Mouse (Mus musculus) left cerebral cortex, adult 8-10 months (tissue): ENCODE data around the gene Ttll1. TPM values are rescaled to one million over a fixed set of nuclear protein-coding genes. Genes with fewer than 3 reads are reported as not detected.
"Not testable (repeated sequence)": the region's sequence is repeated elsewhere in the genome, so short reads cannot be mapped to it uniquely, and the experiment has no call there.

Experiments
- DNase-seq, 2 experiments: peaks; one replicate each; pipeline ENCODE4 v3.0.0; 2022; ENCODE audit warnings: low spot score in 2 of 2
- total RNA-seq, 4 experiments: library from RNA; stranded (reverse); gene quantifications; 2 replicates each; pipeline ENCODE4 v1.2.4; 2022

The Ttll1 gene
- total RNA-seq, 4 experiments from 2014 or later, result 48.1 to 53.0 (median 49.1) TPM

GRCm38 (mm10) chr15:83483482-83483881 lies 27.2 kb downstream of the Ttll1 start:
- no peak for DNase-seq

DNA sequence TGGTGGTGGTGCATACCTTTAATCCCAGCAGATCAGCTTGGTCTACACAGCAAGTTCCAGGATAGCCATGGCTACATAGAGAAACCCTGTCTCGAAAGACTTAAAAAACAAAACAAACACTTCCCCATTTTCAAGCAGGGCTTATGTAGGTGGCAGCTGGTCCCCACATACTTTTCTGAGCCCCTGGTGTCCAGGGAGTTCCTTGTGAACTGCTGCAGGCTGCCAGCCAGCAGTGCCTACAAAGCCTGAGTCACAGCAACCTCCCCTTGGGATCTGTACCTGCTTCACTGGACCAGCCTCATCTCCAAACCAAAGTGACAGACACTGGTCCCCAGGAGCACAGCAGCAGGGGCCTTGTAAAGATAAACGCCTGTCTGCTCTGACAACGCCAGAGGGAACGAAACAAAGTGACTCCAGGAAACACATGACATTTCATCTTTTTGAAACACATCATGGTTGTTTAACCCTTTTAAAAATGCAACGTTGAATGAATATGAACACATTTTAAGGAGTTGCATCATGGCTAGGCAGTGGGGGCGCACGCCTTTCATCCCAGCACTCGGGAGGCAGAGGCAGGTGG lies 28.0 kb downstream of the Ttll1 start:
- DNase-seq, result no peak

GRCm38 (mm10) chr15:83481236-83481780 lies 29.4 kb downstream of the Ttll1 start:
- DNase-seq, result no peak

- no peak for DNase-seq
Measured at GRCm38 (mm10) chr15:83479818-83480217, 30.9 kb downstream of the Ttll1 start.

DNA sequence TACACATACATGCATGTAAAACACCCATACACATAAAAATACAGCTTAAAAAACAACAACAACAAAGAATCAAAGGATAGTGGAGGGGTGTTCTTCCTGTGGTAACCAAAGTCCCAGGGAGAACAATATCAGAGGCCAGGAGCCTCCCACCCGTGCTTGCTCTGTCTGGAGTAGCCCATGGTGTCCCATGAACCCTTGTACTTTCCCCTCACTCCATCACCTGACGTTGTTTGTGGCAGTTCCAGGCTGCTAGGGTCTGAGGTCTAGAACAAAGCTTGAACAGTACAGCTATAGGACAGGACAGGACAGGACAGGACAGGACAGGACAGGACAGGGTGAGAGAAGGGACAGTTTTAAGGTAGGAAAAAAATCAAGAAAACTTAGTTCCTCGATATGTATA lies 32.6 kb downstream of the Ttll1 start:
- DNase-seq, result no peak

DNA sequence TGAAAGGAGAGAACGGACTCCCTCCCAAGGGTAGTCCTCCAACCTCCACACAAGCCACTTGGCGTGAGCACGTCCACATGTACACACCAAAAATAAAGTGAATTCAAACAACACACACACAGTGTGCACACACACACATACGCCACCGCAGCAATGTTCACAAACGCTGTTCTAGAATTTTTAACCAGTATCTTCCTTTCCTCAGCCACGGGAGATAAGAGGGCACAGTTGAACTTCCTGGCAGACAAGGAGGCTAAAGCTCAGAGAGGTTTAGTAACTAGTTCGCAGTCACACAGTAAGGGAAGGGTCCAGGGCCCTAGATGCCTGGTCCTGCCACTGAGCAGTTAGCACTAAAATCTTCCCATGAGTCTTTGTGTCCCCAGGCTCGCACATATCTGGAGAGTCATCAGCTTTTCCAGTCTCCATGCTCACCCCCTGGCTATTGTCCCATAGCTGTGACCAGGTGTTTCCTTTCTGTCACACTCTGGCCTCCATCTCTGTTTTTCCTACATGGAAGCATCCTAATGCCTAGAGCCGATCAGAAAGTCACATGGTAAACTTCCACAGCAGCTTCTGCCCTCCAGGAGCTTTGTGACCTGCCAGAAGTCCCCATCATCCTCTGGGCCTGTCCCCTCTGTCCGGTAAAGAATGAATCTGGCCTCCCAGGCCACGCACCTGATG lies 34.0 kb downstream of the Ttll1 start:
- no peak for DNase-seq

DNA sequence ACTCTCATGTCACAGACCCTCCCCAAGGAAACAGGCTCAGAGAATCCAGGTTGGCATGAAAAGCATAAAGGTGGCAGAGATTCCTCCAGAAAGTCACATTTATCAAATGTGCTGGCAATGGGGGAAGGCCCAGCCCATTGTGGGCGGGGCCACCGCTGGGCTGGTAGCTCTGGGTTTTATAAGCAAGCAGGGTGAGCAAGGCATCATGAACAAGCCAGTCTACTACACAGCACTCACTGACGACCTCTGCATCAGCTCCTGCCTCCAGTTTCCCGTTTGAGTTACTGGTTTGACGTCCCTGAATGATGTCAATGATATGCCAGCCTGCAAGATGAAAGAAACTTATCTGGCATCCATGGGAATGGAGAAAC lies 36.2 kb downstream of the Ttll1 start:
- DNase-seq, result no peak

GRCm38 (mm10) chr15:83473832-83474465 lies 36.7 kb downstream of the Ttll1 start:
- DNase-seq, result no peak

- DNase-seq, result no peak
Measured at GRCm38 (mm10) chr15:83473251-83473650, 37.4 kb downstream of the Ttll1 start.

DNA sequence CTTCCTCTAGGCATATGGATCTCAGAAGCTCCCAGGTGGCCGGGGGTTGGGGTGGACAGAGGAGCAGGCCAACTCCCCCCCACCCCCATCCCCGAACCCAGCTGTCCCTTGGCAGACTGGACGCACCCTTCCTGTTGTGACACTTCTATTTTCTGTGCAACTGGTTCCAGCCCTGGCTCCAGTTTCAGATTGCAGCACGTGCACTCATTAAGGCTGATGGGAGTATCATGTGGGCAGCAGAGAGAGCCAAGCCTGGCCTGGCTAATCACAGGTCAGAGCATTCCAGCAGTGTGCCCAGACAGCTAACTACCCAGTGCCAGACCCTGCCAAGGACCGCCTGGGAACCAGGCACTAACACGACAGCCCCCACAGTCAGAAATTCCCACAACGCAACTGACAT lies 39.2 kb downstream of the Ttll1 start:
- no peak for DNase-seq

DNA sequence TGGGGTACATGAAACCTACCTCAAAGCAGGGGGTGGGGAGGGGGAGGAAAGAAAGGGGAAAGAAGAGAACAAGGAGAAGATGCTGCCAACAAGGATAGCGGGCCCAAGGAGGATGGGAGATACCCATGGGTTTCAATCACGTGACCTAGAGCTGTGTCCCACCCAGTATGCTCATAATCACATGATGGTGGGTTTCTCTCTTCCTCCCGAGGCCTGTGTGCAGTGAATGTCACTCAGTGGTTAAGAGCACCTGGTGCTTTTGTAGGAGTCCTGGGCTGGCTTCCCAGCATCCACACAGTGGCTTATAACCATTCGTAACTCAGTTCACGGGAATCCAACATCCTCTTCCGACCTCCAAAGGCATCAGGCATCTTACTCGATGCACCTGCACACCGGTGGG lies 40.2 kb downstream of the Ttll1 start:
- no peak for DNase-seq

DNA sequence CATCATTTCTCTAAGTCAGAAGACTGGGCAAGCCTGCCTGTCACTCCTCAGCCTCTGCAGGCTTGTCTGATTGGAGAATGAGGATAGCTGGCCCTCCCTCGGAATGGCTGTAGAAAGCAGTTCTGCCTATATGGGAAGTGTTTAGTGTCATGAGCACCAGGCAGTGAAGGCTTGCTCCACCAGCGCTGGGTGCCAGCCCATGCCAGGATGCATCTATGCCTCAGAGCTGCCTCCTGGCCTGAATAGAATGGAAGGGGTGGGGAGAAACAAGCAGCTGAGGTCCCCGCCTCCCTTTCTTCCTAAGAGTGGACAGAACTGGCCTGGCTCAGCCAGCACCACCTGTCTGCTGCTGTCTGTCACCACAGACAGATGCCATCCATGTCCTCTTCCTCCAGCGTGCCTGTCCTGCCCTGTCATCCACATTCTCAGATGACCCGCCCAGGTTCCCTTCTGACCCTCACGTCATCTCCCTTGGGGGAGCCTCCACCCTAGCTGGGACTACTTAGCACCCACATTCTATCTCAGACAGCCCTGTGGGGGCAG lies 41.3 kb downstream of the Ttll1 start:
- DNase-seq, result no peak

DNA sequence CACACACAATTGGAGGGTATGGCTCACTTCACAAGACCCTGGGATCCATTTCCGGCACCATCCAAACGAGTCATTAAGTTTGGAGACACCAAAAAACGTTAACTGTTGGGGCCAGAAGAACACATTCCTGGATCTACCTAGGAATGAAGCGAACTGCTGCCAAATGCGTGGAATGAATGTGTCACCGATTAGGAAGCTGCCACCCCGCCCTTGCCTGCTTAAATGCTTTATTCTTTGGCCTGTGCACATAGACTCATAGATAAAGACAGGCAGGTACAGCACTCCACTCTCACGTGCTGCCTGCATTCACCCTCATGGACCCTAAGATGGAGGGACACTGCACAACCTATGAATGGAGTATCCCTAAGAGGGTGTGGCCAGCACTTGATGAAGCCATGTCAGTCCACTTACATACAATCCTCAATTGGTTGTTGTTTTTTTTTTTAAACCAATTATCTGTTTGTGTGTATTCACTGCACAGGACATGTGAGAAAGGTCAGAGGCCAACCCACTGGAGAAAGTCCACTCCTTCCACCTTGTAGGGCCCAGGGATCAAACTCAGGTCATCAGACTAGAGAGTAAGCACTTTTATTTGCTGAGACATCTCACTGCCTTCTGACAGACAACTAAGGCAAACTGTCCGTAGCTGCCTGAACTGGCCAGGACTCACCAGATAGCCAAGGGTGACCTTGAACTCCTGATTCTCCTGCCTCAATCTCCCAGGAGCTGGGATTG lies 43.3 kb downstream of the Ttll1 start:
- no peak for DNase-seq

DNA sequence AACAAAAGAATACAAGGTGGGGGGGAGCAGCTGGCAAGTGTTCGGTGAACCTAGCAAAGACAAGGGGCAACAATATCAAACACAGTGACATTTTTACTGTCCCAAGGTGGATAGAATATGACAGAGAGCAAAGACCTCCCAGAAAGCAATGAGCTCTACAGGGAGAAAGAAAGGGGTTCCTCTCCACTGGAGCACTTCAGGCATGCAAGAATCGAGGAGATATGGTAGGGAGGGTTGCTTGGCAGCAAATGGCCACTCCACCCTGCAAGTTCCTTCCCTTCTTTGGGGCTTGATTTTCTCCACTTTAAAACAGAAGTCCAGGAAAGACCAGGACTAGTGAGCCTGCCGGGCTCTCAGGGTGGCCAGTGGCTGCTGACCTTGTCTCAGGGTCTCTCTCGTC lies 44.4 kb downstream of the Ttll1 start:
- no peak for DNase-seq

GRCm38 (mm10) chr15:83464905-83465650 lies 45.6 kb downstream of the Ttll1 start:
- no peak for DNase-seq

DNA sequence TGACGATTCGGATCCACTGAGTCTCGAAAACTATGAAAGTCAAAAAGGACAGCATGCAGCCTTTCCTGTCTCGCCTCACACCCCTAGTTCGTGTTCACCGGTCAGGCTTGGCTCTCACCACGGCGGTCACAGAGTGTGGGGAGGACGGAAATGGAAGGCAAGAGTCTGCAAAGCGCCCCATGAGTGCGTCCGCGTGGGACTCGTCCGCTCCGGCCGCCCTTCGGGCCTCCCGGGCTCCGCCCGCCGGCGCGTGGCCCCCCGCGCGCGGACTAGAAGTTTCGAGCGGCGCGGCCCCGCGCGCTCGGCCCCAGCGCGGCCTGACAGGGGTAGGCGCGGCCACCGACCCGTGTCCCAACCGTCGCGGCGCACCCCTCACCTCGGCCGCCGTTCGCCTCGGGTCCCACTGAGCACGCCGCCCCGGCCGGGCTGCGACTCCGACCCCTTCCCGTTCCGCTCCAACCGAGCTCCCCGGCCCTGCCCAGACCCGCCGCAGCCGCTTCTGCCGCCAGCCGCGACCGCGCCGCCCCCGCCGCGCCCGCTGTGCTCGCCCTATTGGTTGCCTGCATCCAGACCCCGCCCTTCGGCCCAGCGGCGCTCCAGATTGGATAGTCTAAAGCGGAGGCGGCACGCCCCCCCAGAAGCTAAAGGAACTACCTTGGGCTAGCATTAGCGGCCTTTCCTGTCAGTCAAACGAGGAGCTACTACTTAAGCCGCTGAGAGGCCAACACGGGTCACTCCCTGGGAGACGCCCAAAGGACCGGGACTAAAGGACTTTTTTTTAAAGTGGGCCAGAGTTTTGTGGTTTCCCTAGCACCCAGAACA lies 46.4 kb downstream of the Ttll1 start, which contains the start of gene Pacsin2:
Pacsin2 (minus strand) TSS at position 524 of the 822 bp plus-strand sequence.
- peak; percentile 91 to 96 for DNase-seq

DNA sequence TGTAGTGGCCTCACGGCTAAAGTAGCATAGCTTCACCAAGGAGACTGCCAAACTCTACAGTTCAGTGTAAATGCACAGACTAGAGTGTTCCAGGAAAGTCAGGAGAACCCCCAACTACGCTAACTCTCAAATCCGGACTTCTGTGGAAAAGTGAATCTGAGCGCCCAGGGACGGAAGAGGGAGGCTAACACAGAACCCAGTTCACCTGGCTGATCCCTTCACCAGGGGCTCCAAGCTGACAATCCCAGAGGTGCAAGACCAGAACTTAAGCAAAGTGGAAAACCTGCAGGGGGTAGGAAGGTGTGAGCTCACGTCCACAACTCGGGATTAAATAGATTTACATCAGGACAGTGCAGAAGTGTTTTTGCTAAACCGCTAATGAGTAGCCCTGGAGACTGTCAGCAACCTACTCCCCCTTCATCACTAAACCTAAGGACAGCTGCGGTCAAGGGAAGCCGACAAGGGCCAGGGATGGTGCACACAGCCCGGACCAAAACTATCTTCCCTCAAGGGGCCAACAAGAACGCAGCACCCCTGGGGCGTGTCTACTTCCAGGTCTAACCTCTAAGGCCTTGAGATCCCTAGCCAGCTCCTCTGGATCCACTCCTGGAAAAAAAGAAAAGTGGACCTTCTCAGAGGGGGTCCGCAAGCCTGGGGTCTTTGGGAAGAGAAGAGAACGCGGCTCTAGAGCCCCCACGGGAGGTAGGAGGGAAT lies 47.2 kb downstream of the Ttll1 start:
- no peak for DNase-seq

DNA sequence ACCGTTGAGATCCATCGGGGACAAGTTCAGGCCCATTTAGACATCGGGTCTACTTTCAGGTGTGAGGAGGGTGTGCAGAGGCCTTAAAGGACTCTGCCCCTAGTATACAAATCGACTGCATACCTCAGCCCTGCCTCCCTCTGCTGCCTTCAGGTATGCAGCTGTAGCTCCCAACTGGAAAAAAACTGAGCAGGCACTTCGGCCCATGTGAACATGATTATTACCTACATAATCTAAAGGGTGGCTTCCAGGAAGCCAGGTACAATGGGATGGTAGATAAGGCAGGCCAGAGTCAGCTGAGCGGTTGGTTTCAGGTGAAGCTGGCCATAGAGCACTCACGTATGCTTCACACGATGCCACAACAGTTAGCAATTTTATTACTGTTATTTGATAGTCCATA lies 48.3 kb downstream of the Ttll1 start:
- not testable (repeated sequence) for DNase-seq

GRCm38 (mm10) chr15:83460891-83461290 lies 49.8 kb downstream of the Ttll1 start:
- no peak for DNase-seq
